Mouse (Mus musculus) B cell, adult 2 months (primary cell): ENCODE results near the gene 6720489N17Rik.
"Not testable (repeated sequence)": the region's sequence is repeated elsewhere in the genome, so short reads cannot be mapped to it uniquely, and the experiment has no call there.

Source experiments
- DNase-seq, 2 experiments: peaks; one replicate each; pipeline ENCODE4 v3.0.0; 2022

The 6720489N17Rik gene

DNA sequence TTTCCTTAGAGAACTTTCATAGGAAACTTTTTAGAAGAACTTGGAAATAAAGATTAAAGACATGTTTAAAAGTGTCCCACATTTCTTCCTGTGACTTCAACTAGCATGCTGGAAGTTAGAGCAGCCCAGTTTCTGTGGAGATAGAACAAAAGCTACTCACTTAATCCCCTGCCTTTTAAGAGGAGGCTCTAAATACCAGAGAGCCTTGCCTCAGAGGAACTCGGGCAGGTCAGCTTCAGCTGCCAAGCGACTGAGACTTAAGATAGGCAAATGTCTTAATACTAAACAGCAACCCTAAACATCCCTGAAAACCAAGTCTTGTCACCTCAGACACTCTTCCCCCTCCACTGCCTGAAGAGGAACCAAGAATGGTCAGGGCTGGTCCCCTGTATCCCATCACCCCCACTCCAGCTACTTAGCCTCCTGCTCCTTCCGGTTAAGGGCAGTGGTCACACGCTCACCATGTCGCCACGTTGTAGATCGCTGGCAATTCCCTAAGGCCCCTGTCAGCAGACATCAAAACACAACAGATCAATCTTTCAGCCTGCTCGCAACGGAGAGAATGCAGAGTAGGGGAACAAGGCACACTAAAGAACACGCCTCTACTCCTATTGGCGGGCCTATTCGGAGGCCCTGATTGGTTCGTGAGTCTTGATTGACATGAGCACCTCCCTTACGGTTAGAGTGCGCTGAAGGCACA is at the start of gene 6720489N17Rik:
TSS of gene 6720489N17Rik (minus strand) at position 606 of the 700 bp plus-strand sequence.
- DNase-seq = peak; percentile 77 to 78

DNA sequence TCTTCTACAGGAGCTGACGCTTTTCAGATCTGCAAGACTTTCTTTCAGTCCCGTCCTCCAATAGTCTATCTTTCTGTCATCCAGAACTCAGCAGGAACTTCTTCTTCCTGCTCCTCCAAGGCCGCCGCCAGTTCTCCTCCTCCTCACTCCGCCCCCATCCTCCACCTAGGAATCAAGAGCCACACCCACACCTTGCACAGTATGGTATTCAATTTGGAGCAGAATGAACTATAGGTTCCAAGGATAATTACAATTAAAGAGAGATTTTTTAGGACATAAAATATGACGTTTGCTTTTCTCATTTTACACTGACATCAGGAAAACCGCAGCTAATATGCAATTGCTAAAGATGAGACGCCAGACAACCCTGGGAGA is 29.4 kb upstream of the 6720489N17Rik start:
- DNase-seq = no peak

DNA sequence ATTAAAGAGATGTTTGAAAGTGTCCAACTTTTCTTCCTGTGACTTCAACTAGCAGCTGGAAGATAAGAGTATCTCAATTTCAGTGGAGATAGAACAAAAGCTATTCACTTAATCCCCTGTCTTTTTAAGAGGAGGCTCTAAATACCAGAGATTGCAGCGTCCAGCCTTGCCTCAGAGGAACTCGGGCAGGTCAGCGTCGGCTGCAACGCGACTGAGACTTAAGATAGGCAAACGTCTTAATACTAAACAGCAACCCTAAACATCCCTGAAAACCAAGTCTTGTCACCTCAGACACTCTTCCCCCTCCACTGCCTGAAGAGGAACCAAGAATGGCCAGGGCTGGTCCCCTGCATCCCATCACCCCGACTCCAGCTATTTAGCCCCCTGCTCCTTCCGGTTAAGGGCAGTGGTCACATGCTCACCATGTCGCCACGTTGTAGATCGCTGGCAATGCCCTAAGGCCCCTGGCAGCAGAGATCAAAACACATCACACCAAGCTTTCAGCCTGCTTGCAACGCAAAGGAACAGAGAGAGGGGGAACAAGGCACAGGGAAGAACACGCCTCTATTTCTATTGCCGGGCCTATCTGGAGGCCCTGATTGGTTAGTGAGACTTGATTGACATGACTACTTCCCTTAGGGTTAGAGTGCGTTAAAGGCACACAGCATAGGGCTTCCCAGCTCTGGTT is 28.8 kb upstream of the 6720489N17Rik start:
- peak; percentile 58 to 60 for DNase-seq

DNA sequence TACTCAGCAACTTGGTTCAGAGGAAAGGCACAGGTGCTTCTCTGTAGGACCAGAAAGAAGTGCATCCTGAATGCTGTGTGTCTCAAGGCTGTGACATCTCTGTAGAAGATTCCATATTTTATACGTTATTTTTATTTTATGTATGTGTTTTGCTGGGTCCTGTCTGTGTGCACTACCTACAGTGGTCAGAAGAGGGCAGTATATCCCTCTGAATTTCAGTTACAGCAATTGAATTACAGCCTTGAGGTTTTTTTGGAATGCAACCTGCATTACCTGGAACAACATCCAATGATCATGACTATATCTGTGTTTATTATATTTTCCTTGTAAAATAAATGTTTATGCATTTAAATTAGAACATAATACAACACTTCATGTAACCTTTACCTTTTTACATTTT is 3.1 kb upstream of the 6720489N17Rik start:
- peak; percentile 62 to 63 for DNase-seq

DNA sequence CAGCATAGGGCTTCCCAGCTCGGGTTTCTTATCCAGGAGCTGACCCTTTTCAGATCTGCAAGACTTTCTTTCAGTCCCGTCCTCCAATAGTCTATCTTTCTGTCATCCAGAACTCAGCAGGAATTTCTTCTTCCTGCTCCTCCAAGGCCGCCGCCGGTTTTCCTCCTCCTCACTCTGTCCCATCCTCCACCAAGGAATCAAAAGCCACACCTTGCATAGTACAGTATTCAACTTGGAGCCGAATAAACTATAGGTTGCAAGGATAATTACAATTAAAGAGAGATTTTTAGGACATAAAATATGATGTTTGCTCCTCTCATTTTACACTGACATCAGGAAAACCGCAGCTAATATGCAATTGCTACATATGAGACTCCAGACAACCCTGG is 289 bp upstream of the 6720489N17Rik start:
- not testable (repeated sequence) for DNase-seq

DNA sequence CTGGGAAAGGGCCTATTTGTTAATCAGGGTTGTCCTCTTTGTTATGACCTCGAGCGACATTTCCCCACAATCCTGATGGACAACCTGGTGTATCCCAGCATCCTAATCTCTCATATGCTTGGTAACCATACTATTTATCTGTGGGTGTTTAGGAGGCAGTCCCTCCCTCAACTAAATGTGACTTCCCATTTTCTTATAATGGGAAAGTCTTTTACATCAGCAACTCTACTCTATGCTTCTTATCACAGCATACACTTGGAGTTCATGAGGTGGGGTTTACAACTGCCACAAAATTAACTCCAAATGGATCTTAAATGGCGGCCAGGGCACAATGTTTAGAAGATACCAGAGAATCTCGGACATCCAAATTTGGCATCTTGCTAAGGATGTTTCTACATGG is 6.5 kb downstream of the 6720489N17Rik start:
- not testable (repeated sequence) for DNase-seq

DNA sequence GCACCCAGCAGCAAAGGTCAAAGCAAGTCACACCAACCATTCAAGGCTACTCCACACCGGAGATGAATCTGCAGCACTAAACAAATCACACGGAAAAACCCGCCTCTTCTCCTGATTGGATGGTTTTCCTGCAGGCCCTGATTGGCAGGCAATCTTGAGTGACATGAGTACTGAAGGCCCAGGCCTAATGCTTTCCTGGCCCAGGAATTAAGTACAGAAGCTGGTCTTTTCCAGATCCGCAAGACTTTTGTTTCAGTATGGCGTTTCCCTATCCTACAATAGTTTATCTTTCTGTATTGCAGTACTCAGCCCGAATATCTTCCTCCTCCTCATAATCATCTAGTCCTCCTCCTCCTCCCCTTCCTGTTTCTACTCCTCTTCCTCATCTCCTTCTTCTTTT is 52.9 kb downstream of the 6720489N17Rik start, which contains the start of gene Zfp934:
TSS of gene Zfp934 (minus strand) at position 101 of the 400 bp plus-strand sequence.
- DNase-seq = not testable (repeated sequence)

DNA sequence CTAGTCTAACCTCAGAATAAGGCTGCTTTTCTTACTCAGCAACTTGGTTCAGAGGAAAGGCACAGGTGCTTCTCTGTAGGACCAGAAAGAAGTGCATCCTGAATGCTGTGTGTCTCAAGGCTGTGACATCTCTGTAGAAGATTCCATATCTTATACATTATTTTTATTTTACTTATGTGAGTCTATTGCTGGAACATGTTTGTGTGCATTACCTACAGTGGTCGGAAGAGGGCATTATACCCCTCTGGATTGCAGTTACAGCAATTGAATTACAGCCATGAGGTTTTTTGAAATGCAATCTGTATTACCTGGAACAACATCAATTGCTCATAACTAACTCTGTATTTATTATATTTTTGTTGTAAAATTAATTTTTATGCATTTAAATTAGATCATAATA is 62.3 kb downstream of the 6720489N17Rik start:
- DNase-seq = peak; percentile 50 to 56

DNA sequence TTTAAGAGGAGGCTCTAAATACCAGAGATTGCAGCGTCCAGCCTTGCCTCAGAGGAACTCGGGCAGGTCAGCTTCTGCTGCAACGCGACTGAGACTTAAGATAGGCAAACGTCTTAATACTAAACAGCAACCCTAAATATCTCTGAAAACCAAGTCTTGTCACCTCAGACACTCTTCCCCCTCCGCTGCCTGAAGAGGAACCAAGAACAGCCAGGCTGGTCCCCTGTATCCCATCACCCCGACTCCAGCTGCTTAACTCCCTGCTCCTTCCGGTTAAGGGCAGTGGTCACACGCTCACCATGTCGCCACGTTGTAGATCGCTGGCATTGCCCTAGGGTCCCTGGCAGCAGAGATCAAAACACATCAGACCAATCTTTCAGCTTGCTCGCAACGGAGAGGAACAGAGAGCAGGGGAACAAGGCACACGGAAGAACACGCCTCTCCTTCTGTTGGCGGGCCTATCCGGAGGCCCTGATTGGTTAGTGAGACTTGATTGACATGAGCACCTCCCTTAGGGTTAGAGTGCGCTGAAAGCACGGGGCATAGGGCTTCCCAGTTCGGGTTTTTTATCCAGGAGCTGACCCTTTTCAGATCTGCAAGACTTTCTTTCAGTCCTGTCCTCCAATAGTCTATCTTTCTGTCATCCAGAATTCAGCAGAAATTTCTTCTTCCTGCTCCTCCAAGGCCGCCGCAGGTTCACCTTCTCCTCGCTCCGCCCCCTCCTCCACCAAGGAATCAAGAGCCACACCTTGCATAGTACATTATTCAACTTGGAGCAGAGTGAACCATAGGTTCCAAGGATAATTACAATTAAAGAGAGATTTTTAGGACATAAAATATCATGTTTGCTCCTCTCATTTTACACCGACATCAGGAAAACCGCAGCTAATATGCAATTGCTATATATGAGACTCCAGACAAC is 65.5 kb downstream of the 6720489N17Rik start, which contains the start of gene Zfp935:
TSS of gene Zfp935 (minus strand) at position 323 of the 922 bp plus-strand sequence.
- peak; percentile 68 to 70 for DNase-seq
